16 mouse cellular contexts compared by ENCODE assay signal in genomic region chr14:54742375-54742774, GRCm38 (mm10). TPM values are rescaled to one million over a fixed set of nuclear protein-coding genes. Genes with fewer than 3 reads are reported as not detected.
A peak's percentile ranks its signal among the peaks of the same experiment; 100 is the strongest.
DNase-seq lines count a peak whose midpoint lies in the region; ATAC-seq and TF ChIP-seq lines count a peak whose summit lies in the region.
"Had no signal": no experiment of that assay in that cellular context is flagged by ENCODE, and none has a peak within 500 bp of the region (broad histone marks: within the 10 kb centered on the region; RNA-seq: fewer than 3 reads in every experiment).

No protein-coding gene starts in this region.

- DNase-seq in ovary, adult 18-20 months (ENCODE audit: low spot score): peak; percentile 49
- no peak for DNase-seq in ovary, postnatal 14 days (ENCODE audit: low spot score)
- peak; percentile 34 for DNase-seq in embryonic facial prominence, embryonic 14.5 days (ENCODE audit: low spot score)
- peak; percentile 68 for DNase-seq in kidney, postnatal 0 days (ENCODE audit: low spot score)
- peak; percentile 88 for DNase-seq in yolk sac, embryonic 10.5 days (ENCODE audit: low spot score)
- no peak for DNase-seq in thymus, adult 2 months
- DNase-seq: cerebellum, adult 9-10 months; heart, adult 2 months had no signal

- no peaks in the 10 kb centered on the region for H3K9me3 ChIP-seq in embryonic facial prominence, embryonic 14.5 days (ENCODE audit: control insufficient read depth, low read length)
- H3K9me3 ChIP-seq in kidney, postnatal 0 days (replicated peaks; ENCODE audit: low read length): no peaks in the 10 kb centered on the region
- H3K9me3 ChIP-seq: forebrain, embryonic 12.5 days; hindbrain, embryonic 15.5 days; megakaryocyte, embryonic 14.5 days; neural tube, embryonic 15.5 days had no signal

- no peaks in the 10 kb centered on the region for H3K36me3 ChIP-seq in embryonic facial prominence, embryonic 14.5 days (ENCODE audit: control insufficient read depth, insufficient read depth, low read length)
- no peaks in the 10 kb centered on the region for H3K36me3 ChIP-seq in kidney, postnatal 0 days (ENCODE audit: insufficient read depth, low read length)
- H3K36me3 ChIP-seq in thymus, adult 2 months (ENCODE audit: control insufficient read depth, insufficient read depth, low read length): no peaks in the 10 kb centered on the region
- H3K36me3 ChIP-seq: forebrain, embryonic 12.5 days; hindbrain, embryonic 15.5 days; neural tube, embryonic 15.5 days had no signal

- peaks cover 2% of the 10 kb centered on the region; the same call in 1 of the 2 replicates for H3K4me1 ChIP-seq in embryonic facial prominence, embryonic 14.5 days (ENCODE audit: control insufficient read depth, insufficient read depth, low read length)
- H3K4me1 ChIP-seq in kidney, postnatal 0 days (replicated peaks; ENCODE audit: insufficient read depth, low read length): no peaks in the 10 kb centered on the region; the same call in 1 of the 2 replicates
- H3K4me1 ChIP-seq in thymus, adult 2 months (replicated peaks; ENCODE audit: control insufficient read depth, insufficient read depth, low read length): no peaks in the 10 kb centered on the region
- H3K4me1 ChIP-seq: neural tube, embryonic 15.5 days had no signal

- TF ChIP-seq POLR2A in thymus, adult 2 months (IDR thresholded peaks at IDR 0.05; ENCODE audit: control insufficient read depth, extremely low read depth, insufficient read depth, low read length, poor library complexity): no peak

- TF ChIP-seq CTCF in kidney, postnatal 0 days (IDR thresholded peaks at IDR 0.05; ENCODE audit: low read depth): no peak
- TF ChIP-seq CTCF in thymus, adult 2 months (IDR thresholded peaks at IDR 0.05; ENCODE audit: borderline replicate concordance, control insufficient read depth, extremely low read depth, insufficient read depth, low read length, poor library complexity): no peak

- no peaks in the 10 kb centered on the region for H3K27me3 ChIP-seq in embryonic facial prominence, embryonic 14.5 days (replicated peaks; ENCODE audit: control insufficient read depth, insufficient read depth, low read length)
- H3K27me3 ChIP-seq in kidney, postnatal 0 days (ENCODE audit: insufficient read depth, low read length): no peaks in the 10 kb centered on the region
- H3K27me3 ChIP-seq in thymus, adult 2 months (ENCODE audit: control insufficient read depth, insufficient read depth, low read length): no peaks in the 10 kb centered on the region
- H3K27me3 ChIP-seq: CH12.LX; hindbrain, embryonic 15.5 days; neural tube, embryonic 15.5 days had no signal

- H3K4me3 ChIP-seq in embryonic facial prominence, embryonic 14.5 days (ENCODE audit: low read depth, low read length): no peak overlapping the region
- no peak overlapping the region for H3K4me3 ChIP-seq in kidney, postnatal 0 days (replicated peaks; ENCODE audit: low read depth, low read length)
- no peak overlapping the region for H3K4me3 ChIP-seq in thymus, adult 2 months (ENCODE audit: control insufficient read depth, insufficient read depth, low read length)
- H3K4me3 ChIP-seq: forebrain, embryonic 12.5 days; heart, adult 2 months; hindbrain, embryonic 15.5 days; megakaryocyte, embryonic 14.5 days; neural tube, embryonic 15.5 days had no signal

- 46% methylated on average over 2 of the region's 2 CpGs for WGBS in embryonic facial prominence, embryonic 14.5 days
- 36% methylated on average over 2 of the region's 2 CpGs for WGBS in kidney, postnatal 0 days
- 91% methylated on average over 2 of the region's 2 CpGs for WGBS in thymus, adult 2 months

- ATAC-seq in embryonic facial prominence, embryonic 14.5 days (ENCODE audit: low read depth): no peak
- ATAC-seq in kidney, postnatal 0 days (replicated peaks; ENCODE audit: low FRiP score, low read depth): peak; percentile 78
- ATAC-seq in megakaryocyte-erythroid progenitor cell, adult 5-6 weeks (replicated peaks; ENCODE audit: low FRiP score, low TSS enrichment, poor library complexity, severe bottlenecking): no peak
- ATAC-seq in activated CD4-positive, CD25-positive, alpha-beta regulatory T cell, adult 4 months: no peak

- no peak overlapping the region for H3K27ac ChIP-seq in embryonic facial prominence, embryonic 14.5 days (replicated peaks; ENCODE audit: low read depth, low read length)
- no peak overlapping the region for H3K27ac ChIP-seq in kidney, postnatal 0 days
- H3K27ac ChIP-seq in thymus, adult 2 months (ENCODE audit: control insufficient read depth, insufficient read depth, low read length): no peak overlapping the region
- H3K27ac ChIP-seq: forebrain, embryonic 12.5 days; heart, adult 2 months; hindbrain, embryonic 15.5 days; neural tube, embryonic 15.5 days had no signal

- no peak overlapping the region for H3K9ac ChIP-seq in embryonic facial prominence, embryonic 14.5 days (ENCODE audit: low read depth, low read length)
- H3K9ac ChIP-seq in kidney, postnatal 0 days (ENCODE audit: low read depth, low read length): no peak overlapping the region
- H3K9ac ChIP-seq: forebrain, embryonic 12.5 days; hindbrain, embryonic 15.5 days; neural tube, embryonic 15.5 days had no signal

- no peak overlapping the region for H3K4me2 ChIP-seq in embryonic facial prominence, embryonic 14.5 days (ENCODE audit: low read depth, low read length)
- no peak overlapping the region for H3K4me2 ChIP-seq in kidney, postnatal 0 days (ENCODE audit: low read length)
- H3K4me2 ChIP-seq: forebrain, embryonic 12.5 days; hindbrain, embryonic 15.5 days; neural tube, embryonic 15.5 days had no signal

RNA-seq across cellular contexts. Expression of gene Cebpe, which starts 30.4 kb away (rescaled TPM):
- polyA plus RNA-seq in embryonic facial prominence, embryonic 14.5 days (2014; fragmentation: Nextera tagmentation; extraction: Ambion mirVana): 0.32 TPM in 1 of 2 replicates, not detected in the other
- polyA plus RNA-seq in kidney, postnatal 0 days (2015; fragmentation: Nextera tagmentation; extraction: Ambion mirVana): not detected in 2 replicates
- 2.1 and 2.7 TPM in 2 replicates for polyA plus RNA-seq in thymus, adult 2 months (2012; rRNA removed)
- 1.4 and 5.7 TPM in 2 replicates for total RNA-seq in megakaryocyte-erythroid progenitor cell, adult 5-6 weeks (2014; fragmentation: Nextera tagmentation)
- not detected in 2 replicates for total RNA-seq in megakaryocyte-erythroid progenitor cell, adult 5-6 weeks (2017)
- not detected for polyA plus RNA-seq in activated CD4-positive, CD25-positive, alpha-beta regulatory T cell, adult 4 months (2017; shearing (Covaris generic))
- total RNA-seq: heart, adult 2 months; left cerebral cortex, postnatal 25 days had no signal
- polyA plus RNA-seq: forebrain, embryonic 12.5 days; hindbrain, embryonic 15.5 days had no signal

RNA-seq across cellular contexts. Expression of gene Slc7a8, which starts 39.4 kb away (rescaled TPM):
- 6.9 and 7.4 TPM in 2 replicates for polyA plus RNA-seq in embryonic facial prominence, embryonic 14.5 days (2014; fragmentation: Nextera tagmentation; extraction: Ambion mirVana)
- polyA plus RNA-seq in kidney, postnatal 0 days (2015; fragmentation: Nextera tagmentation; extraction: Ambion mirVana): 25.4 and 25.7 TPM in 2 replicates
- 10.0 and 11.6 TPM in 2 replicates for polyA plus RNA-seq in thymus, adult 2 months (2012; rRNA removed)
- total RNA-seq in megakaryocyte-erythroid progenitor cell, adult 5-6 weeks (2014; fragmentation: Nextera tagmentation): 0.13 and 0.37 TPM in 2 replicates
- 0.34 TPM in 1 of 2 replicates, not detected in the other for total RNA-seq in megakaryocyte-erythroid progenitor cell, adult 5-6 weeks (2017)
- polyA plus RNA-seq in activated CD4-positive, CD25-positive, alpha-beta regulatory T cell, adult 4 months (2017; shearing (Covaris generic)): not detected

RNA-seq across cellular contexts. Expression of gene Gm29776, which starts 43.7 kb away (rescaled TPM):
- 0.17 and 0.34 TPM in 2 replicates for polyA plus RNA-seq in embryonic facial prominence, embryonic 14.5 days (2014; fragmentation: Nextera tagmentation; extraction: Ambion mirVana)
- polyA plus RNA-seq in kidney, postnatal 0 days (2015; fragmentation: Nextera tagmentation; extraction: Ambion mirVana): 0.07 TPM in 1 of 2 replicates, not detected in the other
- 0.09 and 0.14 TPM in 2 replicates for polyA plus RNA-seq in thymus, adult 2 months (2012; rRNA removed)
- total RNA-seq in megakaryocyte-erythroid progenitor cell, adult 5-6 weeks (2014; fragmentation: Nextera tagmentation): not detected in 2 replicates
- total RNA-seq in megakaryocyte-erythroid progenitor cell, adult 5-6 weeks (2017): not detected in 2 replicates
- polyA plus RNA-seq in activated CD4-positive, CD25-positive, alpha-beta regulatory T cell, adult 4 months (2017; shearing (Covaris generic)): not detected
- total RNA-seq: CH12.LX; heart, adult 2 months had no signal
- polyA plus RNA-seq: forebrain, embryonic 12.5 days had no signal

RNA-seq across cellular contexts. Expression of gene Acin1, which starts 55.6 kb away (rescaled TPM):
- polyA plus RNA-seq in embryonic facial prominence, embryonic 14.5 days (2014; fragmentation: Nextera tagmentation; extraction: Ambion mirVana): 99.4 and 101 TPM in 2 replicates
- polyA plus RNA-seq in kidney, postnatal 0 days (2015; fragmentation: Nextera tagmentation; extraction: Ambion mirVana): 86.7 and 90.1 TPM in 2 replicates
- polyA plus RNA-seq in thymus, adult 2 months (2012; rRNA removed): 238 and 263 TPM in 2 replicates
- total RNA-seq in megakaryocyte-erythroid progenitor cell, adult 5-6 weeks (2014; fragmentation: Nextera tagmentation): 222 and 244 TPM in 2 replicates
- total RNA-seq in megakaryocyte-erythroid progenitor cell, adult 5-6 weeks (2017): 267 and 293 TPM in 2 replicates
- polyA plus RNA-seq in activated CD4-positive, CD25-positive, alpha-beta regulatory T cell, adult 4 months (2017; shearing (Covaris generic)): 100 to 1,000 TPM; 136 to 148 TPM

RNA-seq across cellular contexts. Expression of gene 1700123O20Rik, which starts 56.4 kb away (rescaled TPM):
- polyA plus RNA-seq in embryonic facial prominence, embryonic 14.5 days (2014; fragmentation: Nextera tagmentation; extraction: Ambion mirVana): 70.7 and 84.9 TPM in 2 replicates
- 102 TPM in 2 replicates for polyA plus RNA-seq in kidney, postnatal 0 days (2015; fragmentation: Nextera tagmentation; extraction: Ambion mirVana)
- polyA plus RNA-seq in thymus, adult 2 months (2012; rRNA removed): 80.2 and 92.8 TPM in 2 replicates
- 37.1 and 42.0 TPM in 2 replicates for total RNA-seq in megakaryocyte-erythroid progenitor cell, adult 5-6 weeks (2014; fragmentation: Nextera tagmentation)
- 42.4 and 58.4 TPM in 2 replicates for total RNA-seq in megakaryocyte-erythroid progenitor cell, adult 5-6 weeks (2017)
- 10 to 100 TPM; 91.8 to 93.8 TPM for polyA plus RNA-seq in activated CD4-positive, CD25-positive, alpha-beta regulatory T cell, adult 4 months (2017; shearing (Covaris generic))

Comparison
In these comparisons a context has a peak if more than half of its experiments do, and no peak if none do; other contexts are left out.
1. DNase-seq: peak in ovary, adult 18-20 months (single experiment), embryonic facial prominence, embryonic 14.5 days (single experiment), kidney, postnatal 0 days (single experiment) and yolk sac, embryonic 10.5 days (single experiment); none in ovary, postnatal 14 days (single experiment) and thymus, adult 2 months (single experiment).